Mouse (Mus musculus): ENCODE data around the gene Nipal3.

DNA sequence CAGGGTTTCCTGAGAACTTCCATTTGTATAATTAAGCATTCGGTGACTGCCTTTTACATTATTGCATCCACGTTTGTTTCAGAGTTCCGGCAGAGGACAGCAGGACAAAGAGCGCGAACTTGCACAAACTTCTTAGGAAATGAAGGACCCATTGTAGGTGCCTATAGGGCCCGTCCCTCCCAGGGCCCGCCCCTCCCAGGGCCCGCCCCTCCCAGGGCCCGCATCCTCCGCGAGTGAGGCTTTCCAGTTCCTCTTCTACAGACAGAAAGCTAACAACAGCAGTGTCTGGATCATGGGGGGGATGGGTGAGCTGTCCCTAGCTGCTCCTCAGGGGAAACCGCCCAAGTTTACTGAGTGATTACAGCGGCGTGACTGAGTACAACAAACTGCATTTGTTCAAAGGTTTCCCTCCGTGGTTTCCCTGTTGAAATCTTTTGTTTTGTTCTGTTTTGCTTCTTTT is 55.6 kb downstream of the Nipal3 start:
- peak; percentile 65 for TF ChIP-seq POLR2A (IDR thresholded peaks at IDR 0.05; ENCODE audit: low read depth, low read length)
- TF ChIP-seq CTCF (IDR thresholded peaks at IDR 0.05; ENCODE audit: borderline replicate concordance, insufficient read depth, low read length) = no peak
